Mouse (Mus musculus) intestine, embryonic 15.5 days (tissue): ENCODE results near the gene Def8. TPM values are rescaled to one million over a fixed set of nuclear protein-coding genes. Genes with fewer than 3 reads are reported as not detected.

Experiments
- ATAC-seq: fragments of 200-750 bp; cut with Nextera tagmentation; 2 replicates; pipeline ENCODE4 v1.8.0; 2017; ENCODE audit warnings: moderate TSS enrichment, moderate library complexity
- H3K27ac ChIP-seq: fragments of 300-500 bp; sonication (generic); 2 replicates; pipeline ENCODE4 v1.5.1; 2015; ENCODE audit warnings: mild to moderate bottlenecking, inconsistent platforms
- H3K27me3 ChIP-seq: fragments of 300-500 bp; sonication (generic); replicated peaks from 2 replicates; pipeline ENCODE4 v1.6.1; 2015; ENCODE audit warnings: inconsistent platforms
- H3K36me3 ChIP-seq: fragments of 300-500 bp; sonication (generic); 2 replicates; pipeline ENCODE4 v1.6.1; 2015; ENCODE audit warnings: inconsistent platforms
- H3K4me1 ChIP-seq: fragments of 300-500 bp; sonication (generic); replicated peaks from 2 replicates; pipeline ENCODE4 v1.6.1; 2015; ENCODE audit warnings: inconsistent platforms
- H3K4me2 ChIP-seq: fragments of 300-500 bp; sonication (generic); replicated peaks from 2 replicates; pipeline ENCODE4 v1.6.1; 2015; ENCODE audit warnings: mild to moderate bottlenecking, inconsistent platforms
- H3K4me3 ChIP-seq: fragments of 300-500 bp; sonication (generic); replicated peaks from 2 replicates; pipeline ENCODE4 v1.5.1; 2015; ENCODE audit warnings: inconsistent platforms
- H3K9ac ChIP-seq: fragments of 300-500 bp; sonication (generic); 2 replicates; pipeline ENCODE4 v1.6.1; 2015; ENCODE audit warnings: inconsistent platforms
- H3K9me3 ChIP-seq: fragments of 300-500 bp; sonication (generic); 2 replicates; pipeline ENCODE4 v1.6.1; 2016; ENCODE audit warnings: inconsistent platforms
- WGBS: fragments of 180-500 bp; shearing (Covaris S2); methylation state at CpG from one replicate; pipeline ENCODE4 v1.1.7; 2015; 5-methylcytosine and 5-hydroxymethylcytosine counted together
- polyA plus RNA-seq: library from polyadenylated mRNA; unstranded; fragments of >200 nt; fragmentation: Nextera tagmentation; extraction: Ambion mirVana; gene quantifications from 2 replicates; pipeline ENCODE4 v1.2.1, GENCODE M21; 2015

The Def8 gene
- polyA plus RNA-seq, 1 experiment from 2014 or later = 26.0 TPM

DNA sequence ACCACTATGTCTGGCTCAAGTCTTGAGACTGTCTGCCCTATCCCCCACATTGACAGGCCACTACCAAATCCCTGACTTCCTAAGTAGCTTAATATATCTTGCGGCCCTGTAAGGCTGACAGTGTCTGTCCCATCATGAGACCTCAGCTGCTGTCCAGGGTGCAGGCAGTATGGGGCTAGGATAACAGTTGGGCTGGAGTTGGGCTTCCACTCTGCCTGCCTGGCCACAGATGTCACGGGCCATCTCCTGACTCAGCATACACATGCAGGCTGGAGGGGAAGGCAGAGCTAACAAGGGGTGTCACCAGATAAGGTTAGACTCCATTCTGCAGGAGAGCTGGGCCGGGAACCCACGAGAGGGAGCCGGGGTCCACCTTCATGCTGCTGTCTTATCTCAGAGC lies 83.8 kb downstream of the Def8 start:
- no peaks in the 10 kb centered on the region for H3K27me3 ChIP-seq
- no peak overlapping the region for H3K4me3 ChIP-seq
- WGBS = 94% methylated on average over 5 of the region's 5 CpGs
- H3K36me3 ChIP-seq = peaks cover 39% of the 10 kb centered on the region
- H3K4me1 ChIP-seq = no peaks in the 10 kb centered on the region
- H3K4me2 ChIP-seq = no peak overlapping the region
- H3K27ac ChIP-seq = no peak overlapping the region
- no peak overlapping the region for H3K9ac ChIP-seq
- no peaks in the 10 kb centered on the region for H3K9me3 ChIP-seq
- ATAC-seq = no peak

DNA sequence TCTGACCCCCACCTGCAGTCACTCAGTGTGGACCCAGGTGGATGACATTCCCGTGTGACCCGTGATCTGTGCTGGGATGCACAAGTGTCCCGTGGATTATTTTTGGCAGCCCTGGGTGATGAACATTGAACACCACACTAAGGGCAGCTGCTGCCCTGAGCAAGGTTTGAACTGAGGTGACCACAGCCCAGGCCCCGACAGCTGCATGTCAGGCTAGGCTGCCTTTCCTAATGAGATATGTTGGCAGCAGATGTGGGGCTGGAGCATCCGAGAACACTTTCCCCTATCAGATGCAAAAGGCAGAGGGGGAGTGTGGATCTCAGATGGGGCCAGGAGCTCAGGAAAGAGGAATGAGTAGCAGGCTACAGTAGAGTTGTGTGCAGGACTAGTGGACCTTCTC lies 87.5 kb downstream of the Def8 start:
- ATAC-seq = no peak
- H3K4me2 ChIP-seq = no peak overlapping the region
- peaks cover 29% of the 10 kb centered on the region for H3K27me3 ChIP-seq
- H3K4me3 ChIP-seq = no peak overlapping the region
- H3K36me3 ChIP-seq = 0 out of 2 replicates have a peak, but pooled peaks cover 12% of the 10 kb centered on the region
- peaks cover 9% of the 10 kb centered on the region for H3K4me1 ChIP-seq
- H3K27ac ChIP-seq = no peak overlapping the region
- WGBS = 76% methylated on average over 5 of the region's 5 CpGs
- no peak overlapping the region for H3K9ac ChIP-seq
- no peaks in the 10 kb centered on the region for H3K9me3 ChIP-seq

Other genes starting within 250 kb of the Def8 start
- 3.9 and 5.4 TPM in 2 replicates for gene Dpep1, start 237.3 kb upstream of the Def8 start, polyA plus RNA-seq
- gene Chmp1a, start 210.8 kb upstream of the Def8 start, polyA plus RNA-seq = 142 and 148 TPM in 2 replicates
- 1.8 and 2.3 TPM in 2 replicates for gene Spata33, start 210.7 kb upstream of the Def8 start, polyA plus RNA-seq
- gene Cdk10, start 198.7 kb upstream of the Def8 start, polyA plus RNA-seq = 24.2 and 25.4 TPM in 2 replicates
- gene Spata2l, start 187.3 kb upstream of the Def8 start, polyA plus RNA-seq = 5.4 and 5.5 TPM in 2 replicates
- gene Zfp276, start 169.3 kb upstream of the Def8 start, polyA plus RNA-seq = 18.2 and 18.4 TPM in 2 replicates
- gene Vps9d1, start 169.2 kb upstream of the Def8 start, polyA plus RNA-seq = 15.3 and 18.4 TPM in 2 replicates
- gene Fanca, start 105.0 kb upstream of the Def8 start, polyA plus RNA-seq = 19.5 and 21.8 TPM in 2 replicates
- 3.9 and 4.4 TPM in 2 replicates for gene Spire2, start 90.8 kb upstream of the Def8 start, polyA plus RNA-seq
- 147 and 170 TPM in 2 replicates for gene Tcf25, start 49.8 kb upstream of the Def8 start, polyA plus RNA-seq
- gene Mc1r, start 16.4 kb upstream of the Def8 start, polyA plus RNA-seq = 0.04 TPM in 1 of 2 replicates, not detected in the other
- 59.1 and 63.8 TPM in 2 replicates for gene Tubb3, start 12.1 kb upstream of the Def8 start, polyA plus RNA-seq
- 43.4 and 51.2 TPM in 2 replicates for gene Afg3l1, start 54.4 kb downstream of the Def8 start, polyA plus RNA-seq
- gene Dbndd1, start 91.9 kb downstream of the Def8 start, polyA plus RNA-seq = 2.6 and 2.7 TPM in 2 replicates
- 20.3 and 21.7 TPM in 2 replicates for gene Gas8, start 95.3 kb downstream of the Def8 start, polyA plus RNA-seq
- 6.4 and 7.6 TPM in 2 replicates for gene Rhou, start 230.4 kb downstream of the Def8 start, polyA plus RNA-seq